Mouse (Mus musculus): Measurements from ENCODE around the gene Anp32e.

GRCm38 (mm10) chr3:95891211-95892065 is 37.6 kb upstream of the Anp32e start, which contains the start of gene BC028528:
- TF ChIP-seq TAL1 (IDR thresholded peaks at IDR 0.05; ENCODE audit: low read length) (no peak), GATA1 (IDR thresholded peaks at IDR 0.05; ENCODE audit: low read length) (no peak)
